Mouse (Mus musculus) lung, embryonic 16.5 days (tissue): ENCODE measurements around the gene Twsg1. TPM values are rescaled to one million over a fixed set of nuclear protein-coding genes. Genes with fewer than 3 reads are reported as not detected.
A peak's percentile ranks its signal among the peaks of the same experiment; 100 is the strongest.

Source experiments
- ATAC-seq: fragments of 200-750 bp; cut with Nextera tagmentation; 2 replicates; pipeline ENCODE4 v1.8.0; 2017; ENCODE audit warnings: low read depth, mild to moderate bottlenecking, moderate library complexity
- H3K27ac ChIP-seq: fragments of 300-500 bp; sonication (generic); 2 replicates; pipeline ENCODE4 v1.5.1; 2014; ENCODE audit warnings: mild to moderate bottlenecking, control low read depth, low read length
- H3K27me3 ChIP-seq: fragments of 300-500 bp; sonication (generic); 2 replicates; pipeline ENCODE4 v1.6.1; 2014; ENCODE audit warnings: low read depth, low read length, mixed read lengths; ENCODE audit not compliant: control insufficient read depth, insufficient read depth
- H3K36me3 ChIP-seq: fragments of 300-500 bp; sonication (generic); 2 replicates; pipeline ENCODE4 v1.6.1; 2014; ENCODE audit warnings: low read length; ENCODE audit not compliant: control insufficient read depth, insufficient read depth
- H3K4me1 ChIP-seq: fragments of 300-500 bp; sonication (generic); replicated peaks from 2 replicates; pipeline ENCODE4 v1.6.1; 2014; ENCODE audit warnings: low read length, mixed read lengths; ENCODE audit not compliant: control insufficient read depth, insufficient read depth
- H3K4me2 ChIP-seq: fragments of 300-500 bp; sonication (generic); 2 replicates; pipeline ENCODE4 v1.6.1; 2014; ENCODE audit warnings: low read depth, low read length, control low read depth
- H3K4me3 ChIP-seq: fragments of 300-500 bp; sonication (generic); 2 replicates; pipeline ENCODE4 v1.5.1; 2014; ENCODE audit warnings: mild to moderate bottlenecking, low read length, control low read depth
- H3K9ac ChIP-seq: fragments of 300-500 bp; sonication (generic); 2 replicates; pipeline ENCODE4 v1.6.1; 2014; ENCODE audit warnings: low read length, control low read depth
- H3K9me3 ChIP-seq: fragments of 300-500 bp; sonication (generic); 2 replicates; pipeline ENCODE4 v1.6.1; 2016; ENCODE audit warnings: low read length; ENCODE audit not compliant: control insufficient read depth
- WGBS: fragments of 180-500 bp; shearing (Covaris S2); extraction: QIAGEN DNeasy Blood & Tissue Kit; methylation state at CpG from one replicate; pipeline ENCODE4 v1.1.7; 2014; 5-methylcytosine and 5-hydroxymethylcytosine counted together
- polyA plus RNA-seq: library from polyadenylated mRNA; unstranded; fragments of >200 nt; fragmentation: Nextera tagmentation; extraction: Ambion mirVana; gene quantifications from 2 replicates; pipeline ENCODE4 v1.2.1, GENCODE M21; 2015

The Twsg1 gene
- polyA plus RNA-seq, 1 experiment from 2014 or later: 129 TPM

DNA sequence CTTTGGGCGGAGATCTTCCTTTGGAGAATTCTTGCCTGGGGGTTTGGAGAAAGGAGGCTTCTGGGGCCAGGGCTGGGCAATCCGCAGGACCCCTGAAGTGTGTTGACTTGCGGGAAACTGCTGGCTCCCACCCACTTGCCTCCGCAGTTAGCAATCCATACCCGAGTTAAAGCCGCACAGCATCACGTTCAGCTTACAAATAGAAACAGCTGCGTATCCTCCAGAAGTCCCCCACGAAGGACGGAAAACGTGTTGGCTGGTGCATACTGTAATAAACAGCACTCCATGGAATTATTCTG lies 65.7 kb downstream of the Twsg1 start:
- Histone ChIP-seq H3K9me3 (no peaks in the 10 kb centered on the region), H3K4me2 (peak overlapping the region; percentile 79), H3K4me1 (peaks cover 25% of the 10 kb centered on the region), H3K36me3 (no peaks in the 10 kb centered on the region), H3K27me3 (no peaks in the 10 kb centered on the region), H3K4me3 (peak overlapping the region; percentile 64), H3K27ac (peak overlapping the region; percentile 98), H3K9ac (peak overlapping the region; percentile 80)
- under 1% methylated on average over 11 of the region's 11 CpGs for WGBS
- no peak; the same call in 1 of the 2 replicates for ATAC-seq

DNA sequence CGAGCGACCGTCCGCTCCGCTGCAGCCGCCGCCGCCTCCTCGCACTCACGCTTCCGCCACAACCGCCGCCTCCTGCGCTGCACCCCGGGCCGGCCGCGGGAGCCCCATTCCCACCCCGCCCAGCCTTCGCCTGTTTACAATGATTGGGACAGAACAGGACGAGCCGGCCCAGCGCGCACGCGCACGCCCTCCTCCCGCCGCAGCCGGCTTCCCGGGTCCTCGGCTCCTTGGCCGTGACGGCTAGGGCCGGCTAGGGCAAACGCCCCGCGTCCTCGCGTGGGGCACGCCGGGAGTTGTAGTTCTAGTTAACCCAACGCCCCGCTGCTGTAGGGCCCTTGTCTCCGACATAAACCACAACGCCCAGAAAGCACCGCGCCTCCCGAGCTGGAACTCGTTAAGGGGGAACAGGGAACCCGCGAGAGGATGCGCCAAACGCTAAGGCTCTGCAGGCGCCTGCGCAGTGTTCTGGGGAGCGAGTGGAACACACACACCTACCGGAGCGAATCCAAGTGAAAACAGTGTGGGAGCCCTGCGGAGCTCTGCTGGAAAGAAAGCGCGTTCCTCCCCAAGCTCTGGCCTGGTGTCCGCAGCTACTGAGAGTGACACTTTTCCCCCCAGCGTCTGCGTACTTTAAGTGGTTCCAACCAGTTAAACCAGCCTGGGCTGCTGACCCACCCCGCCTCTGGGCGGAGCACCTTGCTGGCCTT lies 66.2 kb downstream of the Twsg1 start:
- WGBS: under 1% methylated on average over 67 of the region's 67 CpGs
- H3K4me2 ChIP-seq: peak overlapping the region; percentile 79
- peaks cover 25% of the 10 kb centered on the region for H3K4me1 ChIP-seq
- ATAC-seq: peak; percentile 99
- no peaks in the 10 kb centered on the region for H3K36me3 ChIP-seq
- H3K9ac ChIP-seq: peak overlapping the region; percentile 80
- H3K4me3 ChIP-seq: peak overlapping the region; percentile 64
- H3K27me3 ChIP-seq: no peaks in the 10 kb centered on the region
- H3K9me3 ChIP-seq: no peaks in the 10 kb centered on the region
- H3K27ac ChIP-seq: peak overlapping the region; percentile 98

DNA sequence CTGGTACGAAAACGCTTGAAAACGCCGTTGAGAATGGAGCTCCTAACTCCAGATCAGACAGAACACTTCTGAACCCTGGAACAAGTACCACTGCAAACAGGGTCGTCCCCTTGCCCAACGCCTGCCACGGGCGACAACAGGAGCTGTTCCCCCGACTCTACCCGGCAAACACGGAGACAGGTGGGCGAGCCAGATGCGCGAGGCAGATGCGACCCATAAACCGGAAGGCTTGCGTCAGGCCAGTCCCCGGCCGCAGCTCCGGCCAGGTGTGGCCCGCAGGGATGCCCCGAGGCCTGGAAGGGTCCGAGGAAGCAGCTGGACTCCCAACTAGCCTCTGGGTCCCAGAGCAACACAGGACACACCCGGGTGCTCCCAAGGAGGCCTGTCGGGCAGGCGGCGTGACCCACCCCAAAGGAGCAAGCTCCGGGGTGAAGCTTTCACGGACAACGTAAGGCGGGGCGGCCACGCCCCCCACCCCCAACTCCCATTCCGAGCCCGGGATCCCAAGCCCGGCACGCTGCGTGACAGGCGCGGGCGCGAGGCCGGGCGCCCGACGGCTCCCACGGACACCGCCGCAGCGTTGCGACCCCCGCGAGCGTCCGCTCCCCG lies 66.9 kb downstream of the Twsg1 start:
- peaks cover 25% of the 10 kb centered on the region for H3K4me1 ChIP-seq
- H3K4me2 ChIP-seq: peak overlapping the region; percentile 76
- H3K9me3 ChIP-seq: no peaks in the 10 kb centered on the region
- H3K27ac ChIP-seq: peak overlapping the region; percentile 80
- H3K27me3 ChIP-seq: no peaks in the 10 kb centered on the region
- peak overlapping the region; percentile 64 for H3K4me3 ChIP-seq
- H3K9ac ChIP-seq: peak overlapping the region; percentile 77
- WGBS: under 1% methylated on average over 55 of the region's 56 CpGs
- ATAC-seq: peak; percentile 27
- H3K36me3 ChIP-seq: no peaks in the 10 kb centered on the region

DNA sequence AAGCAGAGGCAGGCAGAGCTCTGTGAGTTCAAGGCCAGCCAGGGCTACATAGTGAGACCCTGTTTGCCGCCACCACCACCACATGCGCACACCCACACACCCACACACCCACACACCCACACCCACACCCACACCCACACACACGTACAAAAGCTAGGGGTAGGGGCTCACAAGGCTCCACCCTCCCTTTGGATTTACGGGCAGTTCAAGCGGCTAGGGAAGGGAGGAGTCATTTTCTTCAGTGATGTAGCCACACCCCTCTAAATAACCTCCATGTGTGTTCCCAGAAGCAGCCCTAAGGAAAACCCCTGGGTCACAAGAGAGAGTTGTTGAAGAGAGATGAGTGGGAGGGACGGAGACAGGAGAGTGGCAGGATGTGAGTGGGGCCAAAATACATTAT lies 74.0 kb downstream of the Twsg1 start:
- H3K27me3 ChIP-seq: no peaks in the 10 kb centered on the region
- H3K4me3 ChIP-seq: no peak overlapping the region
- H3K9ac ChIP-seq: no peak overlapping the region
- H3K4me1 ChIP-seq: peaks cover 6% of the 10 kb centered on the region; the same call in 1 of the 2 replicates
- H3K9me3 ChIP-seq: no peaks in the 10 kb centered on the region
- no peaks in the 10 kb centered on the region for H3K36me3 ChIP-seq
- ATAC-seq: no peak
- no peak overlapping the region for H3K4me2 ChIP-seq
- WGBS: 63% methylated on average over 6 of the region's 6 CpGs
- no peak overlapping the region for H3K27ac ChIP-seq

DNA sequence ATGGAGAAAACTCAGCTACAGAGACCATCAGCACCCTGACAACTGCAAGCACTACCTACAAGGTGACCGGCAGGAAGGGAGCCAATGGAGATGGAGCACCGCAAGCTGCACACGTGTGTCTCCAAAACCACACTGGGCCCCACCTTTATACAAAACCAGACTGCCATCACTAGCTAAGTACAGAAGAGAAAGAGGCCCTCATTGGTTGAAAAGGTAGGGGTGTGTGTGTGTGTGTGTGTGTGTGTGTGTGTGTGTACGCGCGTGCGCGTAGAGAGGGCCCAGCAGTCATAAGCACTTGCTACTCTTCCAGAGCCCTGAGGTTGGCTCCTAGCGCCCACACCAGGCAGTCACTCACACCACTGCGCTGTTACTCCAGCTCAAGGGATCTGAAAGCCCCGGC lies 77.2 kb downstream of the Twsg1 start:
- H3K9me3 ChIP-seq: no peaks in the 10 kb centered on the region
- 86% methylated on average over 11 of the region's 11 CpGs for WGBS
- H3K36me3 ChIP-seq: no peaks in the 10 kb centered on the region
- ATAC-seq: no peak
- H3K27me3 ChIP-seq: no peaks in the 10 kb centered on the region
- no peak overlapping the region for H3K9ac ChIP-seq
- H3K4me1 ChIP-seq: peaks cover 9% of the 10 kb centered on the region
- no peak overlapping the region for H3K4me3 ChIP-seq
- no peak overlapping the region for H3K27ac ChIP-seq
- H3K4me2 ChIP-seq: no peak overlapping the region

DNA sequence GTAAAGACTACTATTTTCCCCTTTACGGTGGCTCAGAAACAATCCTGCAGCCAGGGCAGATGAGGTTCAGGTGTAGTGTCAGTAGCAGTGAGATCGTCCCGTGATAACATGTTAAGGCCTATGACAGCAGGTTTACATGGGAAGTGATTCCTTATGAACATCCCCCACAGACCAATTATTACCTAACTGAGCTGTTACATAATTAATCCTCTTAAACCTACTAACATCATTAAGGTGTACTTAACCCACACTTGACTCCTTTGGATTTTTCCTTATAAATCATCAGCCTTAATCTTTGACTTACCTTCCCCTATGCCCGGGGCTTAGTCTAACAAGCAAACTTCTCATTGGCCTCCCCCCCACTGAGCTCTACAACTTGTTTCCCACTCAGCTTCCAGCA lies 77.9 kb downstream of the Twsg1 start:
- no peak overlapping the region for H3K27ac ChIP-seq
- H3K27me3 ChIP-seq: no peaks in the 10 kb centered on the region
- no peak for ATAC-seq
- H3K4me1 ChIP-seq: peaks cover 9% of the 10 kb centered on the region
- H3K9me3 ChIP-seq: no peaks in the 10 kb centered on the region
- no peaks in the 10 kb centered on the region for H3K36me3 ChIP-seq
- H3K4me3 ChIP-seq: no peak overlapping the region
- 82% methylated on average over 4 of the region's 4 CpGs for WGBS
- no peak overlapping the region for H3K9ac ChIP-seq
- no peak overlapping the region for H3K4me2 ChIP-seq

DNA sequence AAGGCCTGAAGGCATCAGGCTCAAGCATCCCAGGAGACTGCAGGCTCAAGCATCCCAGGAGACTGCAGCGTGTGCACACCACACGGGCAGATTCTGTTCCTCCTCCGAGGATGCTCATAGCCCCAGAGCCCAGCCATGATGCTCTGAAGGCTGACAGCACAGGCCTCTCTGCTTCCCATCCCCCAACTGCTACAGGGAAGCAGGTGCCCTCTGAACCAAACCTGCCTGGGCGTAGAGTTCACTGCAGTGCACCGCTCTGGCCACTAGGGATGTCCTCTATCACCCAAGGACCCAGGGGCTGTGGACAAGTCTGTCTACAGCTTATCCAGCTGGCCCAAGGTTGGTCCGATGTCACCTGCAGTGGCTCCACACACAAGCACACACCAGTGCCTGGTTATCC lies 78.4 kb downstream of the Twsg1 start:
- Histone ChIP-seq H3K4me3 (no peak overlapping the region), H3K4me1 (peaks cover 9% of the 10 kb centered on the region), H3K9ac (no peak overlapping the region), H3K9me3 (no peaks in the 10 kb centered on the region), H3K4me2 (no peak overlapping the region), H3K36me3 (no peaks in the 10 kb centered on the region), H3K27ac (peak overlapping the region; percentile 1; the same call in 1 of the 2 replicates), H3K27me3 (no peaks in the 10 kb centered on the region)
- peak; percentile 51 for ATAC-seq
- WGBS: 41% methylated on average over 6 of the region's 6 CpGs

DNA sequence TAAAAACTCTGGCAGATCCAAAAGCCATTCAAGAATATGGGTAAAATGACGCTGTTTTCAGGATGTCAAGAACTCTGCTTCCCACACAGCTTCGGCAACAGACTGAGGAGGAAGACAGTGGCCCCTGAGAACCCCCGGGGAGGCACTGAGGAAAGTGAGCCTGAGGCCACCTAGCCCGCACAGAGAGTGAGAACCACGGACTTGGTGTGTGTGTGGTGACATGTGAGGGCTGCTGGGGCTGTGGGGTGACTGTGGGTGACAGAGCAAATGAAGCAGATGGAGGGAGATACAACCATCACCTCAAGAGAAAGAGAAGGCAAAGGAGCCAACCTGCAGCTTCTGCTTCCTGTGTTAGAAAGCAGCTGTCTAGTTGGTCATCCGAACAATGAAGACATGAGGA lies 79.0 kb downstream of the Twsg1 start:
- WGBS: 38% methylated on average over 6 of the region's 6 CpGs
- no peaks in the 10 kb centered on the region for H3K27me3 ChIP-seq
- no peak for ATAC-seq
- no peaks in the 10 kb centered on the region for H3K9me3 ChIP-seq
- no peak overlapping the region for H3K4me3 ChIP-seq
- peak overlapping the region; percentile 12; the same call in 1 of the 2 replicates for H3K27ac ChIP-seq
- no peaks in the 10 kb centered on the region for H3K36me3 ChIP-seq
- H3K4me1 ChIP-seq: peaks cover 9% of the 10 kb centered on the region
- H3K9ac ChIP-seq: no peak overlapping the region
- no peak overlapping the region for H3K4me2 ChIP-seq
